Mouse (Mus musculus) adrenal gland (tissue): ENCODE data around the gene Spg21.

Experiments used
- intact Hi-C: fragments of 180-260 bp; cut with DNase I; formaldehyde crosslinking; loops from one replicate; pipeline ENCODE4 v1.15.1; 2025

Gene Spg21

DNA sequence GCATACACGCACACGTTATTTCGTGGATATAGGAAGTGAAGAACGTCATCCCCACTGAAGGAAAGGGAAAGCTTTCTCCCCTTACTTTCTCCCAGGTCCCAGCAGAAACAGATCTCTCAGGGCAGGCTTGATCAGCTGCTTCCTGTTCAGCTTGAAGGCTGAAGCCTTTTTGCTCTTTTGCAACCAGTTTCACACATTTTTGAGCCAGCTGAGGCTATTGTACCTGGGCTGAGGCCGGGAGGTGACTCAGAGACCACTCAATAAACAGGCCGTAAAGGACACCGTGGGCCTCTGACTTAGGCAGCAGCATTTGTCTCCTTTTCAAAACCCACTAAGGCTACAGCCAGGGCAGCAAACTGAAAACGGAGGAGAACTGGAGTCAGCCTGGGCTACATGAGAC lies 72.2 kb downstream of the Spg21 start:
- intact Hi-C loops, result no loop called here

DNA sequence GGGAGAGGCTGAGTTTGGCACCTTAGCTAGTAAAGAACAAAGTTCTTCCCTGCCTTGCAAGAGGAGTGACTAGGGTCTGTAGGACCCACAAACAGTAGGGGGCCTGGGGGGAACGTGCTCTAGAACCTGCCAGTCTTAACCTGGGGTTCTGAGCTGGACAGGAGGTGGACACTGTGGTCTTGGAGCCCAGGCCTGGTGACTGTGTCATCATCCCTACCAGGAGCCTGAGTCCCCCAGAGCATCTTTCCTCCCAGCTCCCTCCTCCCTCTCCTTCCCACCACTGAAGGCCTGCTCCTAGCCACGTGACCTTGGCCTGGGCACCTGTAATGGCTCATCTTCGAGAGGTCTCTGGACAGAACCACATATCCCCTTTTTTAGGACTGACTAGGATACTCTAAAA lies 73.4 kb downstream of the Spg21 start:
- intact Hi-C loops, result no loop called here

DNA sequence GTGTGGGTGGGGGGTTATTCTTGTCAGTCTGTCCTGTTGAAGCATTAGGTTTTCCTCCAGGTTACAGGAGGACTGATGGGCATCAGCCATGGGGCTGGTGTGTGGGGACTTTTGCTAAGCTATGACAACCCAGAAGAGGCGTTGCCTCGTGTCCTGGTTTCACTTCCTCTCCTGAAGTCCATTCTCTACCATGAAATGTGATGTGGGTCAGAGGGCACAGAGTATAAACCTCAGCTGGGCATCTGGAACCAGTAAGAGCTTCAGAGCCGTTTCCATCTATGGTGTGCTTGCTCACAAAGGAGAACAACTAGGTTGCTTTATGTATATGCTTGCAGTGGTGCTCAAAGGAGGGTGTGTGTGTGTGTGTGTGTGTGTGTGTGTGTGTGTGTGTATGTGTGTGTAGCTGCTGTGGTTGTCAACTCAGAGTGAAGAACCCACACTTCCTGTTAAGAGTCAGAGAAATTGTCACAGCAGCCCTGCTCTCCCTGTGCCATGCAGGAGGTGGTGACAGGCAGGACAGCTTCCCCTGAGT lies 74.5 kb downstream of the Spg21 start:
- intact Hi-C loops, result no loop called here

DNA sequence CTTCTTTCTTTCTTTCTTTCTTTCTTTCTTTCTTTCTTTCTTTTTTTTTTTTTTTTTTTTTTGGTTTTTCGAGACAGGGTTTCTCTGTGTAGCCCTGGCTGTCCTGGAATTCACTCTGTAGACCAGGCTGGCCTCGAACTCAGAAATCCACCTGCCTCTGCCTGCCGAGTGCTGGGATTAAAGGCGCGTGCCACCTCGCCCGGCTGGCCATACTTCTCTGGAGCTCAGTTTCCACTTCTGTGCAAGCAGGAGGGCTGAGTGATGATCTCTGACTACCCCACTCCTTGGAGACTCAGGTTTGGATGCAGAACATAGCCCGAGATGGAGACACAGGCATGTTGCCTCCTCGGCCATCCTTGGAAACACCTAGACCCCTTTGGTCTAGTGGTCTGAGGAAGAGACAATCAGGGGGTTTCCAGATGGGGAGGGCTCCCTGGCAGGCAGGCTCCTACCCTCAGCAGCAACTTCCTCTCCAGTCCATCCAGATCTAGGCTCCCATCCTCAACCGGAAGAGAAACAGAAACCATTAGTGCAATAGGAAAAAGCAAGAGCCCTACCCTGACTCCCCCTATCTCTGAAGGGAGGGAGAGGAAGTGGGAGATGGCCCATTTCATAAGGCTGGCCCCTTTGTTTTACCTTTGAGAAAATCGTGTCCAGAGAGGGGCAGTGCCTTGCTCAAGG lies 75.2 kb downstream of the Spg21 start:
- intact Hi-C loops, result no loop called here

DNA sequence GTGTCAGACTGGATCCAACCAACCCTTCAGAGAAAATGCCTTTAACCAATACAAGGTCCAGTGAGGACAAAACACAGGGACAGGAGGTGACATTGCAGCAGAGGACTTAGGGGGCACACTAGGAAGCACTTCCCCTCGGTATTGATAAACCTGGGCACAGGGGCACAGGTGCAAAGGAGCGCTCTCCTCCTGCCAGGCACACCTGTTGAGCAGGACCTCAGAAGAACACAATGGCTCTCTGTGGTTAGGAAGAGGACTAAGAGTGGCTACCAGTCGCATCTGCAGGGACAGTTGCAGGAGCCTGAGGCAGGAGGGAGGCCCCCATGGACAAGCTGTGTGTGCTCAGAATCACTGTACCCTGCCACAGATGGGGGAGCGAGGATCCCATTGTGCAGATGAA lies 75.7 kb downstream of the Spg21 start:
- intact Hi-C loops, result no loop called here
